Mouse (Mus musculus): Measurements from ENCODE around the gene Thra. TPM values are rescaled to one million over a fixed set of nuclear protein-coding genes. Genes with fewer than 3 reads are reported as not detected.
"Not testable (repeated sequence)": the region's sequence is repeated elsewhere in the genome, so short reads cannot be mapped to it uniquely, and the experiment has no call there.

Thra gene
- polyA plus RNA-seq, 1 experiment from 2014 or later: 19.2 TPM

GRCm38 (mm10) chr11:98707401-98708281, 32.8 kb upstream of the Thra start:
- H3K27me3 ChIP-seq (ENCODE audit: insufficient read depth, poor library complexity, severe bottlenecking): no peaks in the 10 kb centered on the region
- WGBS: 91% methylated on average over 22 of the region's 22 CpGs
- peaks cover 25% of the 10 kb centered on the region for H3K4me1 ChIP-seq
- H3K4me3 ChIP-seq: no peak overlapping the region
- H3K9me3 ChIP-seq: no peaks in the 10 kb centered on the region
- DNase-seq (ENCODE audit: low spot score): no peak
- peaks cover 76% of the 10 kb centered on the region for H3K36me3 ChIP-seq
- H3K27ac ChIP-seq: no peak overlapping the region; the same call in 1 of the 2 replicates

- no peak for DNase-seq (ENCODE audit: low spot score)
- no peak overlapping the region for H3K4me3 ChIP-seq
- H3K27ac ChIP-seq: 0 out of 2 replicates have a peak overlapping the region, but pooled peaks have one; percentile 12
- WGBS: 92% methylated on average over 19 of the region's 19 CpGs
- no peaks in the 10 kb centered on the region for H3K9me3 ChIP-seq
- H3K36me3 ChIP-seq: peaks cover 82% of the 10 kb centered on the region
- peaks cover 25% of the 10 kb centered on the region for H3K4me1 ChIP-seq
- no peaks in the 10 kb centered on the region for H3K27me3 ChIP-seq (ENCODE audit: insufficient read depth, poor library complexity, severe bottlenecking)
Measured at GRCm38 (mm10) chr11:98708282-98708956, 32.0 kb upstream of the Thra start.

- H3K27ac ChIP-seq: no peak overlapping the region
- WGBS: 79% methylated on average over 26 of the region's 26 CpGs
- peaks cover 85% of the 10 kb centered on the region for H3K36me3 ChIP-seq
- DNase-seq (ENCODE audit: low spot score): no peak
- H3K4me3 ChIP-seq: no peak overlapping the region
- H3K27me3 ChIP-seq (ENCODE audit: insufficient read depth, poor library complexity, severe bottlenecking): no peaks in the 10 kb centered on the region
- H3K4me1 ChIP-seq: peaks cover 25% of the 10 kb centered on the region
- H3K9me3 ChIP-seq: no peaks in the 10 kb centered on the region
Measured at GRCm38 (mm10) chr11:98709001-98709741, 31.3 kb upstream of the Thra start.

GRCm38 (mm10) chr11:98710416-98711045, 29.9 kb upstream of the Thra start:
- H3K27ac ChIP-seq: peak overlapping the region; percentile 24; the same call in 1 of the 2 replicates
- DNase-seq (ENCODE audit: low spot score): peak; percentile 92
- peaks cover 25% of the 10 kb centered on the region for H3K4me1 ChIP-seq
- peaks cover 85% of the 10 kb centered on the region for H3K36me3 ChIP-seq
- 42% methylated on average over 12 of the region's 12 CpGs for WGBS
- no peak overlapping the region for H3K4me3 ChIP-seq
- no peaks in the 10 kb centered on the region for H3K27me3 ChIP-seq (ENCODE audit: insufficient read depth, poor library complexity, severe bottlenecking)
- H3K9me3 ChIP-seq: no peaks in the 10 kb centered on the region

- DNase-seq (ENCODE audit: low spot score): no peak
- Histone ChIP-seq H3K4me3 (no peak overlapping the region), H3K36me3 (peaks cover 85% of the 10 kb centered on the region), H3K9me3 (no peaks in the 10 kb centered on the region), H3K27ac (peak overlapping the region; percentile 24; the same call in 1 of the 2 replicates), H3K4me1 (peaks cover 25% of the 10 kb centered on the region), H3K27me3 (ENCODE audit: insufficient read depth, poor library complexity, severe bottlenecking) (no peaks in the 10 kb centered on the region)
- WGBS: 63% methylated on average over 4 of the region's 4 CpGs
Measured at GRCm38 (mm10) chr11:98711046-98711434, 29.4 kb upstream of the Thra start.

- WGBS: 88% methylated on average over 6 of the region's 6 CpGs
- not testable (repeated sequence) for H3K27ac ChIP-seq; H3K9me3 ChIP-seq; DNase-seq (ENCODE audit: low spot score); H3K4me3 ChIP-seq; H3K27me3 ChIP-seq (ENCODE audit: insufficient read depth, poor library complexity, severe bottlenecking)
- Histone ChIP-seq H3K36me3 (peaks cover 85% of the 10 kb centered on the region), H3K4me1 (peaks cover 25% of the 10 kb centered on the region)
Measured at GRCm38 (mm10) chr11:98712009-98712408, 28.4 kb upstream of the Thra start.

- peaks cover 31% of the 10 kb centered on the region for H3K4me1 ChIP-seq
- no peak overlapping the region for H3K27ac ChIP-seq
- 91% methylated on average over 12 of the region's 12 CpGs for WGBS
- H3K9me3 ChIP-seq: no peaks in the 10 kb centered on the region
- peaks cover 83% of the 10 kb centered on the region for H3K36me3 ChIP-seq
- H3K4me3 ChIP-seq: no peak overlapping the region
- H3K27me3 ChIP-seq (ENCODE audit: insufficient read depth, poor library complexity, severe bottlenecking): no peaks in the 10 kb centered on the region
- DNase-seq (ENCODE audit: low spot score): no peak
Measured at GRCm38 (mm10) chr11:98713703-98714102, 26.7 kb upstream of the Thra start.

GRCm38 (mm10) chr11:98715946-98716345, 24.5 kb upstream of the Thra start:
- Histone ChIP-seq H3K27ac (no peak overlapping the region), H3K27me3 (ENCODE audit: insufficient read depth, poor library complexity, severe bottlenecking) (no peaks in the 10 kb centered on the region), H3K4me1 (peaks cover 18% of the 10 kb centered on the region; the same call in 1 of the 2 replicates), H3K36me3 (peaks cover 67% of the 10 kb centered on the region), H3K9me3 (no peaks in the 10 kb centered on the region), H3K4me3 (no peak overlapping the region)
- DNase-seq (ENCODE audit: low spot score): no peak
- WGBS: 90% methylated on average over 9 of the region's 9 CpGs

- Histone ChIP-seq H3K4me1 (peaks cover 31% of the 10 kb centered on the region), H3K27ac (no peak overlapping the region), H3K4me3 (no peak overlapping the region), H3K9me3 (no peaks in the 10 kb centered on the region), H3K27me3 (ENCODE audit: insufficient read depth, poor library complexity, severe bottlenecking) (no peaks in the 10 kb centered on the region), H3K36me3 (peaks cover 54% of the 10 kb centered on the region)
- DNase-seq (ENCODE audit: low spot score): no peak
- WGBS: 17% methylated on average over 13 of the region's 13 CpGs
Measured at GRCm38 (mm10) chr11:98717904-98718303, 22.5 kb upstream of the Thra start.

- Histone ChIP-seq H3K9me3 (no peaks in the 10 kb centered on the region), H3K27ac (no peak overlapping the region), H3K4me1 (peaks cover 31% of the 10 kb centered on the region), H3K4me3 (no peak overlapping the region), H3K27me3 (ENCODE audit: insufficient read depth, poor library complexity, severe bottlenecking) (no peaks in the 10 kb centered on the region), H3K36me3 (peaks cover 42% of the 10 kb centered on the region)
- no peak for DNase-seq (ENCODE audit: low spot score)
- 73% methylated on average over 2 of the region's 2 CpGs for whole genome bisulfite sequencing
Measured at GRCm38 (mm10) chr11:98720756-98721155, 19.7 kb upstream of the Thra start.

GRCm38 (mm10) chr11:98721458-98722226, 18.8 kb upstream of the Thra start:
- DNase-seq (ENCODE audit: low spot score): peak; percentile 88
- peak overlapping the region; percentile 73 for H3K27ac ChIP-seq
- peaks cover 42% of the 10 kb centered on the region for H3K36me3 ChIP-seq
- no peaks in the 10 kb centered on the region for H3K9me3 ChIP-seq
- H3K4me1 ChIP-seq: peaks cover 31% of the 10 kb centered on the region
- no peaks in the 10 kb centered on the region for H3K27me3 ChIP-seq (ENCODE audit: insufficient read depth, poor library complexity, severe bottlenecking)
- H3K4me3 ChIP-seq: peak overlapping the region; percentile 31
- WGBS: 61% methylated on average over 24 of the region's 24 CpGs

- Histone ChIP-seq H3K27ac (no peak overlapping the region), H3K36me3 (peaks cover 41% of the 10 kb centered on the region), H3K27me3 (ENCODE audit: insufficient read depth, poor library complexity, severe bottlenecking) (no peaks in the 10 kb centered on the region), H3K4me1 (peaks cover 27% of the 10 kb centered on the region), H3K4me3 (no peak overlapping the region), H3K9me3 (no peaks in the 10 kb centered on the region)
- WGBS: 77% methylated on average over 7 of the region's 7 CpGs
- DNase-seq (ENCODE audit: low spot score): no peak
Measured at GRCm38 (mm10) chr11:98723098-98723497, 17.3 kb upstream of the Thra start.

Data from heart, embryonic 10.5 days (tissue).